Mouse (Mus musculus) heart, postnatal 0 days (tissue): ENCODE data around the gene Cox11. TPM values are rescaled to one million over a fixed set of nuclear protein-coding genes. Genes with fewer than 3 reads are reported as not detected.

ENCODE experiments used
- ATAC-seq: fragments of 200-750 bp; cut with Nextera tagmentation; 2 replicates; pipeline ENCODE4 v1.8.0; 2017; ENCODE audit warnings: low read depth, moderate number of reproducible peaks, moderate library complexity; ENCODE audit not compliant: insufficient read depth
- DNase-seq: peaks from one replicate; pipeline ENCODE4 v3.0.0-alpha.2; 2016; ENCODE audit warnings: low spot score
- H3K27ac ChIP-seq: fragments of 300-500 bp; sonication (generic); 2 replicates; pipeline ENCODE4 v1.5.1; 2014; ENCODE audit warnings: low read depth, mild to moderate bottlenecking
- H3K27me3 ChIP-seq: fragments of 300-500 bp; sonication (generic); 2 replicates; pipeline ENCODE4 v1.6.1; 2014; ENCODE audit warnings: low read length, mixed read lengths; ENCODE audit not compliant: control insufficient read depth, insufficient read depth
- H3K36me3 ChIP-seq: fragments of 300-500 bp; sonication (generic); replicated peaks from 2 replicates; pipeline ENCODE4 v1.6.1; 2014; ENCODE audit warnings: low read length, mixed read lengths; ENCODE audit not compliant: control insufficient read depth, insufficient read depth
- H3K4me1 ChIP-seq: fragments of 300-500 bp; sonication (generic); 2 replicates; pipeline ENCODE4 v1.6.1; 2014; ENCODE audit warnings: antibody characterized with exemption; ENCODE audit not compliant: control insufficient read depth, insufficient read depth
- H3K4me2 ChIP-seq: fragments of 300-500 bp; sonication (generic); 2 replicates; pipeline ENCODE4 v1.6.1; 2014; ENCODE audit warnings: low read depth, mild to moderate bottlenecking, low read length, moderate library complexity
- H3K4me3 ChIP-seq: fragments of 300-500 bp; sonication (generic); 2 replicates; pipeline ENCODE4 v1.5.1; 2014; ENCODE audit warnings: low read depth, low read length
- H3K9ac ChIP-seq: fragments of 300-500 bp; sonication (generic); replicated peaks from 2 replicates; pipeline ENCODE4 v1.6.1; 2014; ENCODE audit warnings: low read depth, low read length, mixed read lengths
- H3K9me3 ChIP-seq: fragments of 300-500 bp; sonication (generic); replicated peaks from 2 replicates; pipeline ENCODE4 v1.6.1; 2016; ENCODE audit warnings: low read length; ENCODE audit not compliant: control insufficient read depth
- CTCF ChIP-seq: IDR thresholded peaks from 2 replicates; pipeline ENCODE4 v1.5.1; 2016; ENCODE audit warnings: antibody characterized with exemption, control low read depth, low read depth
- EP300 ChIP-seq: IDR thresholded peaks from 2 replicates; pipeline ENCODE4 v1.6.1; 2016; ENCODE audit warnings: antibody characterized with exemption, low read depth
- WGBS: fragments of 180-500 bp; shearing (Covaris S2); extraction: QIAGEN DNeasy Blood & Tissue Kit; methylation state at CpG from one replicate; pipeline ENCODE4 v1.1.7; 2014; 5-methylcytosine and 5-hydroxymethylcytosine counted together
- polyA plus RNA-seq: library from polyadenylated mRNA; unstranded; fragments of >200 nt; fragmentation: Nextera tagmentation; extraction: Ambion mirVana; gene quantifications from 2 replicates; pipeline ENCODE4 v1.2.1, GENCODE M21; 2015
- total RNA-seq: library from RNA; depleted of rRNA; stranded (reverse); fragments of >200 nt; gene quantifications from 2 replicates; pipeline ENCODE4 v1.2.3, GENCODE M21; 2014; ENCODE audit warnings: low replicate concordance

Cox11 gene
- total and polyA plus RNA-seq, 2 experiments from 2014 or later: 17.9 to 32.6 TPM

DNA sequence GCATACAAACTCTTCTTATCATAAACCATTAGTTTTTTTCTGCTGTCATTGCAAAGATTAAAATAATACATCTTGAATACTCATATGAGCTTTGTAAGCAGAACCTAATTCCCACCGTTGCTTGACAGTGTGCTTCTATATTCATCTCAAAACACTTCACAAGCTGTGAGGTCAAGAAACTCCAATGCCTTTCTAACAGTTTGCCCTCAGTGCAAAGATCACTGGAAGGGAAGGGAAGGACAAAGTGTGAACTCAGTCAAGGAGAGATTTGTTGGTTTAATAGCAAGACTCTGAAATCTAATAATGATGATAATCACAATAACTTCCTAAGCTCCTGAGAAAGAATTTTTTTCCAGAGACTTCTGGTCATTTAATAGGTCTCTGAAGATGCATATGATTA lies 10.2 kb upstream of the Cox11 start:
- DNase-seq: no peak
- Histone ChIP-seq H3K27ac (no peak overlapping the region), H3K4me1 (no peaks in the 10 kb centered on the region), H3K4me2 (no peak overlapping the region), H3K9ac (no peak overlapping the region), H3K27me3 (no peaks in the 10 kb centered on the region), H3K9me3 (no peaks in the 10 kb centered on the region), H3K4me3 (no peak overlapping the region), H3K36me3 (no peaks in the 10 kb centered on the region)
- 49% methylated on average over 1 of the region's 1 CpGs for WGBS
- TF ChIP-seq EP300: no peak
- no peak for TF ChIP-seq CTCF
- no peak for ATAC-seq

DNA sequence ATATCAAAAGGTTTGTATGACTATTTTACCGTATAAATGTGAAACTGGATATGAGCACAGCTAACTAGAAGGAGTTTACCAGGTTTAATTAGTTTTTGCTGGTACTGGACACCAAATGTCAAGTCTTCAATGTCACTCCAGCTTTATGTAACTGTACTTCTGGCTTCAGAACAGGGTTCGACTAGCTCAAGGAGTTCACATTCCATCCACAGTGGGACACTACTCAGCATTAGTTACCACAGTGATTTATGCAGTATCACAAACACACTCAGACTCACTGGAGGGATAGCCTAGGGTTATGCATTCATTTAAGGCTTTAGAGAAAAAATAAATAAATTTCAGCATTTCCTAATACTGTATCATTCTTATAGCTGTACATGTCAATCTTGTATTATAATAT lies 5.5 kb upstream of the Cox11 start:
- ATAC-seq: peak; percentile 39; the same call in 1 of the 2 replicates
- no peaks in the 10 kb centered on the region for H3K9me3 ChIP-seq
- no peak for DNase-seq
- no peaks in the 10 kb centered on the region for H3K36me3 ChIP-seq
- TF ChIP-seq EP300: no peak
- TF ChIP-seq CTCF: no peak
- no peak overlapping the region for H3K27ac ChIP-seq
- 0 out of 2 replicates have a peak, but pooled peaks cover 3% of the 10 kb centered on the region for H3K4me1 ChIP-seq
- no peak overlapping the region for H3K4me3 ChIP-seq
- WGBS: 65% methylated on average over 2 of the region's 2 CpGs
- H3K27me3 ChIP-seq: no peaks in the 10 kb centered on the region
- no peak overlapping the region for H3K9ac ChIP-seq
- H3K4me2 ChIP-seq: no peak overlapping the region

DNA sequence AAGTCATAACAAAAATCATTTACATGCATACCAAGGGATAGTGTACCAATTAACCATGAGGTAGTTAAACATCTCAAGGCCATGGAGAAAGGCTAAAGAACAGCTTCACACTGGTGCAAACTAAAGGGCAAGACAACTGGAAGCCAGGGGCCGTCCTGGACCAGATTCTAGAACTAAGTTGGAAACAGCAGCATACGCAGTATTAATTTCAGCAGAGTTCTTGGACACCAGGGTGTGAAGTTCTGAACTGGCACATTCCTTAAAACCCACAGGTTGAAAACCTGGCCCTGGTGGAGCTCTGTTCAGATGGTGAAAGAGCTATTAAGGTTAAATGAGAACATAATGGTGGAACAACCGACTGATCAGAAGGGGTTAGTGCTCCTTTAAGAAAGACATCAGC lies 3.3 kb upstream of the Cox11 start:
- DNase-seq: no peak
- Histone ChIP-seq H3K36me3 (no peaks in the 10 kb centered on the region), H3K4me2 (no peak overlapping the region), H3K9ac (no peak overlapping the region), H3K4me1 (peaks cover 9% of the 10 kb centered on the region; the same call in 1 of the 2 replicates), H3K9me3 (no peaks in the 10 kb centered on the region), H3K27me3 (no peaks in the 10 kb centered on the region), H3K27ac (no peak overlapping the region), H3K4me3 (no peak overlapping the region)
- WGBS: 81% methylated on average over 3 of the region's 3 CpGs
- ATAC-seq: no peak
- TF ChIP-seq CTCF: no peak
- no peak for TF ChIP-seq EP300

DNA sequence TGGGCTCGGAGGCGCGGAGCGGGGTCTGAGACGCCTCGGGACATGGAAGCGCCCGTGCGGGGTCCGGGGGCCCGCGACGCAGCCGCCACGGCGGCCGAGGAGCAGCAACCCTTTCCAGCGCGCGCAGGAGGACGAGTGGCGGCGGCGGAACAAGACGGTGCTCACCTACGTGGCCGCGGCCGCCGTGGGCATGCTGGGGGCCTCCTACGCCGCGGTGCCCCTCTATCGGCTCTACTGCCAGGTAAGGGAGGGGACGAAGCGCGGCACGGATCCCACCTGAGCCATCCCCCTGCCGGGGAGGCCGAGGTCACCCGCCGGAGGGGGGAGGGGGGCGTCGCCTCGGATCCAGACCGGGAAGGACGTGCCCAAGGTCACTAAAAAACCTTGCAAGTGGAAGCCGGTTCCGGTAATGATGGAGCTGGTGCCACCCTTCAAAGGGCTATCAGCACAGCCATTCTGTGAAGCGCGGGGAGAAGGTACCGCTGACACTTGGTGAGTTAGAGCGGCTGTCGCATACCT lies 398 bp downstream of the Cox11 start:
- peak; percentile 34 for DNase-seq
- Histone ChIP-seq H3K36me3 (peaks cover 8% of the 10 kb centered on the region; the same call in 1 of the 2 replicates), H3K27ac (peak overlapping the region; percentile 92), H3K27me3 (no peaks in the 10 kb centered on the region), H3K4me3 (peak overlapping the region; percentile 83), H3K9ac (peak overlapping the region; percentile 88), H3K9me3 (no peaks in the 10 kb centered on the region), H3K4me1 (peaks cover 10% of the 10 kb centered on the region; the same call in 1 of the 2 replicates), H3K4me2 (peak overlapping the region; percentile 88)
- peak; percentile 58 for ATAC-seq
- TF ChIP-seq CTCF: no peak
- TF ChIP-seq EP300: peak; percentile 4; the same call in 1 of the 2 replicates
- WGBS: 2% methylated on average over 53 of the region's 54 CpGs

DNA sequence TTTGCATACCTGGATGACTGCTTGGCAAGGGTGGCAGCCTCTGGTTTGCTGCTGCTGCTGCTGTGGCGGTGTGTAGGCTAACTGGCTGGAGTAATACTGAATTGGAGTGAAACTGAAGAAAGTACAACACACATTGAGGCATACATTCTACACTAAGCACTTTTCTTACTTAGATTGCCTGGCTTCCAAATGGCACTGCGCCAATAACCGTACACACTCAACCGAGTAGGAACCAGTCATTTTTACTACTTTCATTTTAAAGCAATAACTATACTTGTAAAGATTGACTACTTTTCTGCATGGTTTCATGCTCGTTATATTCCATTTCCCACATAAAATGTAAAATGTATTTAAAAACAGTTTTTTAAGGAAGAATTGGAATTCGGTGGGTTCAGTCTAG lies 11.8 kb downstream of the Cox11 start:
- no peak overlapping the region for H3K4me2 ChIP-seq
- H3K27me3 ChIP-seq: no peaks in the 10 kb centered on the region
- no peak overlapping the region for H3K4me3 ChIP-seq
- H3K4me1 ChIP-seq: no peaks in the 10 kb centered on the region
- H3K9me3 ChIP-seq: no peaks in the 10 kb centered on the region
- ATAC-seq: no peak
- H3K36me3 ChIP-seq: peaks cover 46% of the 10 kb centered on the region
- no peak for DNase-seq
- no peak overlapping the region for H3K27ac ChIP-seq
- WGBS: 86% methylated on average over 6 of the region's 6 CpGs
- no peak overlapping the region for H3K9ac ChIP-seq
- TF ChIP-seq EP300: no peak
- no peak for TF ChIP-seq CTCF
